Mouse (Mus musculus): ENCODE results near the gene Rnf8. TPM values are rescaled to one million over a fixed set of nuclear protein-coding genes. Genes with fewer than 3 reads are reported as not detected.

Gene Rnf8
- total RNA-seq, 2 experiments from 2014 or later = 18.6 to 21.9 TPM

GRCm38 (mm10) chr17:29680174-29680573 is 65.6 kb downstream of the Rnf8 start:
- no peak for DNase-seq

- no peak for DNase-seq
These were observed 66.3 kb downstream of the Rnf8 start for GRCm38 (mm10) chr17:29680921-29681320.

GRCm38 (mm10) chr17:29681669-29682068 is 67.1 kb downstream of the Rnf8 start:
- no peak for DNase-seq

GRCm38 (mm10) chr17:29682261-29682660 is 67.7 kb downstream of the Rnf8 start:
- DNase-seq = no peak

- peak; percentile 38 to 42 for DNase-seq
These were observed 68.5 kb downstream of the Rnf8 start for GRCm38 (mm10) chr17:29683127-29683526.

- DNase-seq = no peak
These were observed 69.7 kb downstream of the Rnf8 start for GRCm38 (mm10) chr17:29684275-29684674.

- DNase-seq = no peak
These were observed 72.2 kb downstream of the Rnf8 start for GRCm38 (mm10) chr17:29686771-29687170.

- no peak for DNase-seq
These were observed 72.8 kb downstream of the Rnf8 start for GRCm38 (mm10) chr17:29687373-29687772.

GRCm38 (mm10) chr17:29688610-29689009 is 74.0 kb downstream of the Rnf8 start:
- DNase-seq = no peak

GRCm38 (mm10) chr17:29690257-29690656 is 75.7 kb downstream of the Rnf8 start:
- no peak for DNase-seq

GRCm38 (mm10) chr17:29692827-29693226 is 78.2 kb downstream of the Rnf8 start:
- no peak for DNase-seq

GRCm38 (mm10) chr17:29693571-29693970 is 79.0 kb downstream of the Rnf8 start:
- DNase-seq = no peak

- no peak for DNase-seq
These were observed 79.9 kb downstream of the Rnf8 start for GRCm38 (mm10) chr17:29694516-29694915.

Small RNA genes within 50 kb of the gene (microRNA-seq; reads per million reads assigned to microRNA genes)
- 0 to 0.76 reads per million in 2 experiments for gene Mir7667

Other genes starting within 250 kb of the Rnf8 start
- 10 to 100 TPM; 12.7 to 21.2 TPM for gene Pim1, start 124.0 kb upstream of the Rnf8 start, total RNA-seq (2021)
- not detected for gene Gm17657, start 65.2 kb upstream of the Rnf8 start, total RNA-seq (2021)
- 10 to 100 TPM; 12.5 to 13.3 TPM for gene Tbc1d22b, start 65.0 kb upstream of the Rnf8 start, total RNA-seq (2021)
- not detected for gene Tmem217, start 62.4 kb upstream of the Rnf8 start, total RNA-seq (2021)
- under 1 TPM; 0.35 to 0.87 TPM for gene Gm28043, start 86 bp downstream of the Rnf8 start, total RNA-seq (2021)
- gene Cmtr1, start 45.8 kb downstream of the Rnf8 start, total RNA-seq (2021) = 10 to 100 TPM; 55.9 to 65.9 TPM
- gene Ccdc167, start 102.3 kb downstream of the Rnf8 start, total RNA-seq (2021) = 10 to 100 TPM; 12.2 to 12.3 TPM

Data from heart, adult 18-20 months (tissue).